Mouse (Mus musculus) activated CD4-positive, CD25-positive, alpha-beta regulatory T cell (primary cell): ENCODE measurements around the gene Vmn1r30. TPM values are rescaled to one million over a fixed set of nuclear protein-coding genes. Genes with fewer than 3 reads are reported as not detected.

Experiments
- polyA plus RNA-seq, 2 experiments: library from polyadenylated mRNA; unstranded; fragments of 100-300 nt; shearing (Covaris generic); gene quantifications; one replicate each; pipeline ENCODE4 v1.2.1; 2017

Vmn1r30 gene
- polyA plus RNA-seq: not detected

DNA sequence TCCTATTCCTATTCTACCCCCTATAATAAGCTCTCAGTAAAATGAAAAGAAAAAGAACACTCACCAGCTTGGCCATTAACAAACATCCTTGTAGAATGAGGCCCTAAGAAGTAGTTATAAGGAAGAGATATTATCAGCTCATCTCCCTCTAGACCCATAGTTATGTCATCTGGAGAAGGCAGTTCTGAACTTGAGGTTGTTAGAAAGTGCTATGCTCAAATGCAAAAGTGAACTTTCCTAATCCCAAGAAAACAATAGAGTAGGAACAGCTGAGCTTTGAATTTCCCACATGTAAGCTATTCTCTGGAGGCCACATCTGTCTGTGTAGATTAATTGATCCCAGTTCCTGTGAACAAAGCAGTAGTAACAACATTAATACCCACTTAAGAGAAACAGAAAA, at the start of gene Vmn1r30:
TSS of gene Vmn1r30 (minus strand) at position 101 of the 400 bp plus-strand sequence.

DNA sequence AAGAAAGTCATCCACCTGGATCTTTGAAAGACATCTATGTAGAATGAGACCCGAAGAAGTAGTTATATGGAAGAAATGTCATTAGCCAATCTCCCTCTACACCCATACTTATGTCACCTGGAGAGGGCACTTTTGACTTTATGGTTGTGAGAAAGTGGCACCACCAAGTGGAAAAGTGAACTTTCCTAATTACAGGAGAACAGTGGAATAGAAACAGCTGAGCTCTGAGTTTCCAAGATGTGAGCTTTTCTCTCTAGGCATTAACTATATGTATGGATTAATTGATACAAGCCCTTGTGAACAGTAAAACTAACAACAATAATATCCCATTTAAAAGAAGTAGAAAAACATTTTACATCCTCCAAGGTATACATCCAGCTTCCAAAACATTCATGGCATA, 32.0 kb upstream of the Vmn1r30 start, which contains the start of gene Vmn1r31:
TSS of gene Vmn1r31 (minus strand) at position 101 of the 400 bp plus-strand sequence.

Other genes starting within 250 kb of the Vmn1r30 start
- not detected for gene Vmn1r27, start 224.6 kb downstream of the Vmn1r30 start, polyA plus RNA-seq
- gene Vmn1r28, start 181.3 kb downstream of the Vmn1r30 start, polyA plus RNA-seq: under 1 TPM in 1 of 2 experiments, not detected in 1; 0.09 TPM
- gene Vmn1r29, start 141.8 kb downstream of the Vmn1r30 start, polyA plus RNA-seq: under 1 TPM; 0.11 TPM
- gene Vmn1r31, start 31.9 kb upstream of the Vmn1r30 start, polyA plus RNA-seq: not detected
- 10 to 100 TPM; 10.8 to 12.0 TPM for gene Abcg2, start 141.1 kb upstream of the Vmn1r30 start, polyA plus RNA-seq